Mouse (Mus musculus): ENCODE results near the gene Hcn4. TPM values are rescaled to one million over a fixed set of nuclear protein-coding genes. Genes with fewer than 3 reads are reported as not detected.

Gene Hcn4
- polyA plus RNA-seq, 1 experiment from 2014 or later = 0.22 TPM

DNA sequence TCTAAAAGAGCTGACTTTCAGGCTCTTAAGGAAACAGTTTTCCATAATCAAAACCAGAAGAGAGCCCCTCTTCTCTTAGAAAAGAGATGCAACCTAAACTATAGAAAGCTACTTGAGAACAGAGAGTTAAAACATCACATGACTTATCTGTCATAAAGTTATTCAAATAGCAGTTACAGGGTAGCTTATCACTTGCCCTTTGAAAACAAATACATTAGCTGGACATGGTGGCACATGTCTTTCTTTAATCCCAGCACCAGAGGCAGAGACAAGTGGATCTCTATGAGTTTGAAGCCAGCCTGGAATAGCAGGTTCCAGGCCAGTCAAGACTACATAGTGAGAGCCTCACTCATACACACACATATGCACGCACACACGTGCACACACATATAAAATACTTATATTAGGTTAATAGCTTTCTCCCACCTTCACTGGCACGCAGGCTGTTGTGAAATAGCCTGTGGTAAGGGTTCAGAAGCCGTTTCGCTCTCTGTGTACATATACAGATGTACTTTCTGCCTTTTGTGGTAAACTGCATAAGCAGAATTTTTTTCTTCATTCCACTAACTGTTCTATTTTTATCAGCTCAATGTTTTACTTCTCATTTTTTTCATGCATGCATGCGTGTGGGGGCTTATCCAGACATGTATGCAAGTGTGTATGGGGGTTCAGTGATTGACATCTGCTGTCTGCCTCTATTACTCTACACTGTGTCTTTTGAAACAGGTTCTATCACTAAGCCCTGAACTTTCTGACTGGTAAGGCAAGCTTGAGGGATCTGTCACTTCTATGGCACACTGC, 68.8 kb downstream of the Hcn4 start:
- H3K36me3 ChIP-seq (ENCODE audit: control insufficient read depth, insufficient read depth, low read length) = no peaks in the 10 kb centered on the region; the same call in 1 of the 2 replicates
- no peak overlapping the region for H3K9ac ChIP-seq (ENCODE audit: low read depth, low read length)
- H3K9me3 ChIP-seq (ENCODE audit: control insufficient read depth, low read length) = no peaks in the 10 kb centered on the region
- H3K4me1 ChIP-seq (ENCODE audit: control insufficient read depth, insufficient read depth, low read length) = peaks cover 4% of the 10 kb centered on the region; the same call in 1 of the 2 replicates
- H3K4me2 ChIP-seq (ENCODE audit: low read depth, low read length) = no peak overlapping the region
- H3K27ac ChIP-seq (ENCODE audit: low read length) = peak overlapping the region; percentile 45
- 83% methylated on average over 6 of the region's 6 CpGs for WGBS
- peak; percentile 73 for ATAC-seq
- H3K27me3 ChIP-seq (replicated peaks; ENCODE audit: control insufficient read depth, insufficient read depth, low read length) = no peaks in the 10 kb centered on the region
- no peak overlapping the region for H3K4me3 ChIP-seq (ENCODE audit: low read length)

DNA sequence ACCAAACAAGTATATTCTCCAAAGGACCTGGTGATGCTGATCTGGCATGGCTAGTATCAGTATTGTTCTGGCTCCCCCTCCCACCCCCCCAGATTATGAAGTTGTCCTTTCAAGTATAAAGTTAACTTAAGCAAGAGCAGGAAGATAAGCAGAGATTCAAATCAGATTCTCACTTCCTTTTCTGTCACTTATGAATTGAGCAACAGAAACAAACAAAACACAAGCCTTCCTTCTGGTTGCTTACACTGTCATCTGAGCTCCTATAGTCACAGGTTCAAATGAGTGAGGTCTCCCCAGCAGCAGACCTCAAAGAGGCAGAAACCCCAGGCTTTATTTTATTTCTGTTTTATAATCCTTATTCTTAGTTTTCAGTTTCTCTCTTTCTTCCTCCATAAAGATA, 76.4 kb downstream of the Hcn4 start:
- H3K4me3 ChIP-seq (ENCODE audit: low read length) = no peak overlapping the region
- H3K27me3 ChIP-seq (replicated peaks; ENCODE audit: control insufficient read depth, insufficient read depth, low read length) = no peaks in the 10 kb centered on the region
- no peaks in the 10 kb centered on the region for H3K4me1 ChIP-seq (ENCODE audit: control insufficient read depth, insufficient read depth, low read length)
- no peak for ATAC-seq
- peak overlapping the region; percentile 9; the same call in 1 of the 2 replicates for H3K27ac ChIP-seq (ENCODE audit: low read length)
- no peak overlapping the region for H3K9ac ChIP-seq (ENCODE audit: low read depth, low read length)
- H3K4me2 ChIP-seq (ENCODE audit: low read depth, low read length) = no peak overlapping the region
- no peaks in the 10 kb centered on the region for H3K9me3 ChIP-seq (ENCODE audit: control insufficient read depth, low read length)
- no peaks in the 10 kb centered on the region for H3K36me3 ChIP-seq (ENCODE audit: control insufficient read depth, insufficient read depth, low read length)

DNA sequence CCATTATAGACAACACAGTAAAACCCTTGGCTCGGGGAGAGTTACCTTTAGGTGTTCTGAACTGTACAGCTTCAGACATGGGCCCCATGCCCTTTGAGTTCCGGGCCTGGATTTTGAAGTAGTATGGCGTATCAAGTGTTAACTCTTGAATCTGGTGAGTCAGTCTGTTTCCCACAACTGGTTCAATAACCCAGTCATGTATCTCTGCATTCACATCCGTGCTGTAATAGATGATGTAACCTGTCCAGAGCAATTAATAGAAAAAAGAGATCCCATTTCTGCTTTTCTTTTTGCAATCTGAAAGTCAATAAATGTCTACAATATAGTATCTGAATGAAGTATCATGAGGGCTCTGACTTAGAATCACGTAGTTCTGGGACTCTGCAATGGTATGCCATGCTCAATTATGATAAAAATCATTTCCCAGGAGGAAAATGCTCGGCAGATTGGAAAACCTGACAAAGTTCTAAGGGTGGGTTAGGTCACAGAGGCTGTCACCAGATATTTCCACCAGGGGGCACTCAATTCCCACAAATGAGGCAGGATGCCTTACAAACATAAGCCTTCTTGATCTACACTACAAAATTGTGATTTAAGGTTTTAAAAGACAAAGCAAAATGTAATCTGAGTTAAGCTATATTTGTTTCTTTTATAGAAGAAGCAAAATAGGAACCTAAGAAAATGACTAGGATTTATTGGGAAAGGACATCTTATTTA, 79.8 kb downstream of the Hcn4 start:
- H3K9me3 ChIP-seq (ENCODE audit: control insufficient read depth, low read length) = no peaks in the 10 kb centered on the region
- no peaks in the 10 kb centered on the region for H3K36me3 ChIP-seq (ENCODE audit: control insufficient read depth, insufficient read depth, low read length)
- 64% methylated on average over 6 of the region's 6 CpGs for WGBS
- no peaks in the 10 kb centered on the region for H3K27me3 ChIP-seq (replicated peaks; ENCODE audit: control insufficient read depth, insufficient read depth, low read length)
- no peaks in the 10 kb centered on the region for H3K4me1 ChIP-seq (ENCODE audit: control insufficient read depth, insufficient read depth, low read length)
- H3K4me3 ChIP-seq (ENCODE audit: low read length) = no peak overlapping the region
- H3K4me2 ChIP-seq (ENCODE audit: low read depth, low read length) = no peak overlapping the region
- ATAC-seq = no peak
- H3K27ac ChIP-seq (ENCODE audit: low read length) = no peak overlapping the region
- H3K9ac ChIP-seq (ENCODE audit: low read depth, low read length) = no peak overlapping the region

Other genes with a start within 250 kb of the Hcn4 start
- 118 and 122 TPM in 2 replicates for gene Nptn, start 241.2 kb upstream of the Hcn4 start, polyA plus RNA-seq (2015; fragmentation: Nextera tagmentation; extraction: Ambion mirVana)
- gene Rec114, start 79.4 kb upstream of the Hcn4 start, polyA plus RNA-seq (2015; fragmentation: Nextera tagmentation; extraction: Ambion mirVana) = 1.4 TPM in 2 replicates
- gene Neo1, start 213.0 kb downstream of the Hcn4 start, polyA plus RNA-seq (2015; fragmentation: Nextera tagmentation; extraction: Ambion mirVana) = 11.2 and 17.3 TPM in 2 replicates

All from intestine, embryonic 16.5 days (tissue).